In the genomic region with DNA sequence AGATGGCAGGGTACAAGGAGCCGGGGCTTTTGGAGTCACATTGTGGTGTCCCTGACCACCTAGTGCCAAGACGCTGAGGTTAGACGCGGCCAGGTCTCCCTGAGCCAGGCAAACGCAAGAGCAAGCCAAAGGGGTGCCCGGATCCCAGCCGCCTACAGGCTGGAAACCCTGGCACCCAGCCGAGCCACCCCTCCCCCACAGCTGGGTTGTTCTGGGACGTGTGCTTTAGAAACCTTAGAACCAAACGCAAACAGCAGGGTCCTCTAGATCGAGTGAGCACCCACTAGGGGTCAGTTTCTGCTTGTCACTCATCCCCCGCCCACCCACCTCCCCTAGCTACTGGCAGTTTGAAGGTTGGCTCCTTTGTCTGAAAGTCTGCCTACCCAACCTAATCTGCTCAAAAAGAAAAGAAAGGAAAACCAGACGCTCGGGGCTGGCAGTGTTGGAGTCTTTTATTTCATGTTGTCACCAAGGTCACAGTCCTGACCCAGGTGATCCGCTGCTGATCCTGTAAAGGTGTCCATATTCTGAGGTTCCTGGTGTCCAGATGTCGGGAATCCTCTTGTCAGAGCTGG, we compare ENCODE assay signal across 8 mouse cellular contexts. TPM values are rescaled to one million over a fixed set of nuclear protein-coding genes. Genes with fewer than 3 reads are reported as not detected.
DNase-seq lines count a peak whose midpoint lies in the region; ATAC-seq and TF ChIP-seq lines count a peak whose summit lies in the region.

No protein-coding gene starts in this region.

- peak overlapping the region; percentile 61 for H3K9ac ChIP-seq in embryonic facial prominence, embryonic 13.5 days
- peak overlapping the region; percentile 50 for H3K9ac ChIP-seq in heart, postnatal 0 days (replicated peaks; ENCODE audit: low read depth, low read length)

- 5% methylated on average over 16 of the region's 16 CpGs for WGBS in embryonic facial prominence, embryonic 13.5 days
- 5% methylated on average over 16 of the region's 16 CpGs for WGBS in heart, postnatal 0 days
- WGBS in thymus, adult 2 months: 9% methylated on average over 16 of the region's 16 CpGs

- TF ChIP-seq EP300 in heart, postnatal 0 days (IDR thresholded peaks at IDR 0.05; ENCODE audit: low read depth): no peak

- TF ChIP-seq POLR2A in thymus, adult 2 months (IDR thresholded peaks at IDR 0.05; ENCODE audit: control insufficient read depth, extremely low read depth, insufficient read depth, low read length, poor library complexity): no peak

- H3K4me1 ChIP-seq in embryonic facial prominence, embryonic 13.5 days: peaks cover 33% of the 10 kb centered on the region
- peaks cover 8% of the 10 kb centered on the region for H3K4me1 ChIP-seq in heart, postnatal 0 days (ENCODE audit: control insufficient read depth, insufficient read depth)
- H3K4me1 ChIP-seq in thymus, adult 2 months (replicated peaks; ENCODE audit: control insufficient read depth, insufficient read depth, low read length): no peaks in the 10 kb centered on the region

- H3K36me3 ChIP-seq in embryonic facial prominence, embryonic 13.5 days: no peaks in the 10 kb centered on the region; the same call in 1 of the 2 replicates
- H3K36me3 ChIP-seq in heart, postnatal 0 days (replicated peaks; ENCODE audit: control insufficient read depth, insufficient read depth, low read length): no peaks in the 10 kb centered on the region
- no peaks in the 10 kb centered on the region for H3K36me3 ChIP-seq in thymus, adult 2 months (ENCODE audit: control insufficient read depth, insufficient read depth, low read length)

- H3K27me3 ChIP-seq in embryonic facial prominence, embryonic 13.5 days: peaks cover 7% of the 10 kb centered on the region; the same call in 1 of the 2 replicates
- H3K27me3 ChIP-seq in heart, postnatal 0 days (ENCODE audit: control insufficient read depth, insufficient read depth, low read length): peaks cover 9% of the 10 kb centered on the region
- peaks cover 7% of the 10 kb centered on the region; the same call in 1 of the 2 replicates for H3K27me3 ChIP-seq in thymus, adult 2 months (ENCODE audit: control insufficient read depth, insufficient read depth, low read length)

- no peak overlapping the region for H3K27ac ChIP-seq in embryonic facial prominence, embryonic 13.5 days
- peak overlapping the region; percentile 79 for H3K27ac ChIP-seq in heart, postnatal 0 days (ENCODE audit: low read depth)
- no peak overlapping the region for H3K27ac ChIP-seq in thymus, adult 2 months (ENCODE audit: control insufficient read depth, insufficient read depth, low read length)

- peak; percentile 35 for TF ChIP-seq CTCF in heart, postnatal 0 days (IDR thresholded peaks at IDR 0.05; ENCODE audit: low read depth)
- TF ChIP-seq CTCF in thymus, adult 2 months (IDR thresholded peaks at IDR 0.05; ENCODE audit: borderline replicate concordance, control insufficient read depth, extremely low read depth, insufficient read depth, low read length, poor library complexity): no peak

- no peaks in the 10 kb centered on the region for H3K9me3 ChIP-seq in embryonic facial prominence, embryonic 13.5 days
- no peaks in the 10 kb centered on the region for H3K9me3 ChIP-seq in heart, postnatal 0 days (replicated peaks; ENCODE audit: control insufficient read depth, low read length)

- 0 out of 2 replicates have a peak, but pooled peaks have one; percentile 64 for ATAC-seq in embryonic facial prominence, embryonic 13.5 days (ENCODE audit: insufficient number of reproducible peaks, insufficient read depth, low FRiP score, low TSS enrichment, low read depth)
- peak; percentile 83 for ATAC-seq in heart, postnatal 0 days (ENCODE audit: insufficient read depth, low read depth)

- peak overlapping the region; percentile 32 for H3K4me3 ChIP-seq in embryonic facial prominence, embryonic 13.5 days
- H3K4me3 ChIP-seq in heart, postnatal 0 days (ENCODE audit: low read depth, low read length): peak overlapping the region; percentile 44
- no peak overlapping the region for H3K4me3 ChIP-seq in thymus, adult 2 months (ENCODE audit: control insufficient read depth, insufficient read depth, low read length)

- peak; percentile 22 to 25 for DNase-seq in right cerebral cortex, adult 2 months (ENCODE audit: low spot score in 2 of 2)
- DNase-seq in right cerebral cortex, postnatal 36 days (ENCODE audit: low spot score in 2 of 2): no peak
- DNase-seq in heart, postnatal 0 days (ENCODE audit: low spot score): peak; percentile 69
- DNase-seq in kidney, postnatal 14 days: peak; percentile 84
- DNase-seq in lung, postnatal 25 days (ENCODE audit: low spot score): peak; percentile 67
- DNase-seq in right cerebral cortex, postnatal 4 days: peak; percentile 80
- no peak for DNase-seq in thymus, adult 2 months

- peak overlapping the region; percentile 79 for H3K4me2 ChIP-seq in embryonic facial prominence, embryonic 13.5 days
- peak overlapping the region; percentile 63 for H3K4me2 ChIP-seq in heart, postnatal 0 days (ENCODE audit: low read depth, low read length)

RNA-seq across cellular contexts. Expression of a gene that starts 4.1 kb away (rescaled TPM):
- polyA plus RNA-seq in embryonic facial prominence, embryonic 13.5 days (2015; fragmentation: Nextera tagmentation; extraction: Ambion mirVana): 84.9 and 114 TPM in 2 replicates
- 27.7 and 36.7 TPM in 2 replicates for total RNA-seq in heart, postnatal 0 days (2014; rRNA removed; ENCODE audit: low replicate concordance)
- polyA plus RNA-seq in heart, postnatal 0 days (2015; fragmentation: Nextera tagmentation; extraction: Ambion mirVana): 5.5 and 6.5 TPM in 2 replicates
- 6.3 and 6.9 TPM in 2 replicates for polyA plus RNA-seq in thymus, adult 2 months (2012; rRNA removed)

RNA-seq across cellular contexts. Expression of a gene that starts 45.1 kb away (rescaled TPM):
- 640 and 679 TPM in 2 replicates for polyA plus RNA-seq in embryonic facial prominence, embryonic 13.5 days (2015; fragmentation: Nextera tagmentation; extraction: Ambion mirVana)
- 1,365 and 1,889 TPM in 2 replicates for total RNA-seq in heart, postnatal 0 days (2014; rRNA removed; ENCODE audit: low replicate concordance)
- polyA plus RNA-seq in heart, postnatal 0 days (2015; fragmentation: Nextera tagmentation; extraction: Ambion mirVana): 2,951 and 3,142 TPM in 2 replicates
- 146 and 213 TPM in 2 replicates for polyA plus RNA-seq in thymus, adult 2 months (2012; rRNA removed)

Comparison
In these comparisons a context has a peak if more than half of its experiments do, and no peak if none do; other contexts are left out.
1. DNase-seq: peak in right cerebral cortex, adult 2 months (2 of 2), heart, postnatal 0 days (single experiment), kidney, postnatal 14 days (single experiment), lung, postnatal 25 days (single experiment) and right cerebral cortex, postnatal 4 days (single experiment); none in right cerebral cortex, postnatal 36 days (0 of 2) and thymus, adult 2 months (single experiment).
2. RNA of a gene that starts 4.1 kb away (polyA plus RNA-seq): 84.9 to 114 TPM in embryonic facial prominence, embryonic 13.5 days; 6.3 to 6.9 TPM in thymus, adult 2 months and 5.5 to 6.5 TPM in heart, postnatal 0 days; every median in the first group is over 10 times any median in the second.